14 mouse cellular contexts compared by ENCODE assay signal in genomic region chr14:28072561-28072960, GRCm38 (mm10).
"Had no signal": no experiment of that assay in that cellular context is flagged by ENCODE, and none has a peak within 500 bp of the region (broad histone marks: within the 10 kb centered on the region; RNA-seq: fewer than 3 reads in every experiment).

No protein-coding gene starts in this region.

- H3K27ac ChIP-seq: kidney, embryonic 15.5 days; limb, embryonic 12.5 days; liver, embryonic 13.5 days; neural tube, embryonic 12.5 days; stomach, embryonic 15.5 days had no signal

- ATAC-seq: liver, postnatal 0 days had no signal

- DNase-seq: kidney, adult 11 months; kidney, postnatal 36 days; layer of hippocampus, adult 9-11 months; layer of hippocampus, postnatal 36 days; liver; liver, embryonic 13.5 days; liver, postnatal 0 days; midbrain, embryonic 14.5 days; thymus, adult 2 months; thymus, postnatal 25 days had no signal

- H3K9me3 ChIP-seq: kidney, embryonic 15.5 days; limb, embryonic 12.5 days; liver, embryonic 13.5 days; neural tube, embryonic 12.5 days; stomach, embryonic 15.5 days had no signal

- H3K4me1 ChIP-seq: kidney, embryonic 15.5 days; liver, embryonic 13.5 days; neural tube, embryonic 12.5 days; stomach, embryonic 15.5 days had no signal

- H3K27me3 ChIP-seq: kidney, embryonic 15.5 days; limb, embryonic 12.5 days; liver, embryonic 13.5 days; neural tube, embryonic 12.5 days; stomach, embryonic 15.5 days had no signal

- H3K4me2 ChIP-seq: kidney, embryonic 15.5 days; limb, embryonic 12.5 days; liver, embryonic 13.5 days; neural tube, embryonic 12.5 days; stomach, embryonic 15.5 days had no signal

- H3K9ac ChIP-seq: kidney, embryonic 15.5 days; limb, embryonic 12.5 days; liver, embryonic 13.5 days; liver, postnatal 0 days; neural tube, embryonic 12.5 days; stomach, embryonic 15.5 days had no signal

- H3K4me3 ChIP-seq: kidney, embryonic 15.5 days; limb, embryonic 12.5 days; liver, embryonic 13.5 days; neural tube, embryonic 12.5 days; stomach, embryonic 15.5 days had no signal

- H3K36me3 ChIP-seq: kidney, embryonic 15.5 days; limb, embryonic 12.5 days; liver, embryonic 13.5 days; neural tube, embryonic 12.5 days; stomach, embryonic 15.5 days had no signal
